Mouse (Mus musculus): ENCODE measurements at regions not wholly inside any gene's neighbourhood (a gene's known extent, or its start where the extent isn't known, plus 50 kb on each side); places are given as distances from the start of the nearest gene placed in this dataset.

DNA sequence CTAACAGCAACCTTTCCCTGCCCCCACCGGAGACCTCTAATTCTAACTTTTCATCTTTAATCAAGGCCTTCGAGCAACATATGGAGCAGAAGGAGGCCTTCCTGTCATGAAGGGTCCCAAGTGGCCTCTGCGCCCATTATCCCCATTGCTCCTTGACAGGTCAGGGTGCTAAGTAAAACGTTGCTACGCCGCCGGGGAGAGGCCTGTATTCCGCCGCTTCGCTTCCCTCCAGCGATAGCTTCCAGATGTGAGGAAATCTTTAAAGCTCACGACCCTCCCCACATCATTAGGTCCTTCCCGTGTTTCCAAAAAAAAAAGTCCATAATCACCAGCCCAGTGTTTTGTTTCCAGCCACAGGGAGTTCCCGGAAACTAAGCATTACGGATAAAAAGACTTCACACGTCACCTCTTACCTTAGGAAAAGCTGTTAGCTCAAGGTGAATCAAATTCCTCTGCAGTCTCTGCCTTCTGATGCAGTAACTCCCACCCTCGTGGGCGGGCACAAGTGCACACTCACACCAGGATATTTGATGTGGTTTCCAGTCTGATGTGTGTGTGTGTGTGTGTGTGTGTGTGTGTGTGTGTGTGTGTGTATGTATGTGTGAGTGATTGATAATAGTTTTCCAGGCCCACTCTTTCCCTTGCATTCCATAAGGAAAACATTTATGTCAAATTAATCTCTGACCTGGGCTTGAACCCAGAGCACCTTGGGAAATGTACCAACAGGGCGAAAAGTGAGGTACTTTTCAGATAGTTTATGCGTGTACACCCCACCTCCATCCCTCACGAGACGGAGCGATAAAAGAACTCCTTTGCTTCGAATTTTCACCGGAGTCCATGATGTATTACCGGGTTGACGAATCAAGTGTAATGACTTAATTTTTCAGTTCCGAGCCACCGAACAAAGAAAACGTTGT is 107.5 kb downstream of the Gm45692 start:
- ATAC-seq, result no peak

DNA sequence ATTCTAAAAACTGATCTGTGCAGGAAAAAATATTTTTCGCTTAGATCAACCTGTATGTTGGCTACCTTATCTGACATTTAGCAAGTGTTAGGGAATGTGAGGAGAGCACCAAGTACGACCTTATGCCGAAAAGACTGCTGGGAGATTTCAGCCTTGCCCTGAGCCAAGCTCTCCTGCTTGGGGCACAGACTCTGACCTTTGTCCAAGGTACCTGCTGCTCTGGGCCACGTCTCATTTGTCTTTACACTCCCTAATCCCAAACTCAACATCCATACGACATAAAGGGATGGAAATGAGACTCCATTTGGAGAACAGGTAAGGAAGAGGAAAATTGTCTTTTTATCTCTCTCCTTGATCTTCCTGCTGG is 108.2 kb downstream of the Gm45692 start:
- no peak for ATAC-seq

DNA sequence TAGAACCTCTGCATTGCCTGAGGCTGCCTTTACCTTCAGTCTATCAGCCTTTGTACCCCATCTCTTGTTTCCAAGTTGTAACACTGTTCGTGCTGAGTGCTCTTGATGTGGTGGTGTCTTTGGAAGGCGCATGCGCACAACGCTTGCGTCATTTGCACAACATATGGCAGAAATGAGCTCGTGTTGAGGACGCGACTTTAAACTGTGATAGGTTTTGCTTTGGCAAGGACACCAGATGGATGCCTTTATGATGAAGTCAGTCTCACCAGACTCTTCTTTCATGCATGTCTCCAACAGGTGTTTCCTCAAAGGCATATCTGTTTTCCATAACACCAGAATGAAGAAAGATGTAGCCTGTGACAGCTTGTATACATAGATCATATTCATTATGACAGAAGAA is 110.2 kb downstream of the Gm45692 start:
- no peak for ATAC-seq

DNA sequence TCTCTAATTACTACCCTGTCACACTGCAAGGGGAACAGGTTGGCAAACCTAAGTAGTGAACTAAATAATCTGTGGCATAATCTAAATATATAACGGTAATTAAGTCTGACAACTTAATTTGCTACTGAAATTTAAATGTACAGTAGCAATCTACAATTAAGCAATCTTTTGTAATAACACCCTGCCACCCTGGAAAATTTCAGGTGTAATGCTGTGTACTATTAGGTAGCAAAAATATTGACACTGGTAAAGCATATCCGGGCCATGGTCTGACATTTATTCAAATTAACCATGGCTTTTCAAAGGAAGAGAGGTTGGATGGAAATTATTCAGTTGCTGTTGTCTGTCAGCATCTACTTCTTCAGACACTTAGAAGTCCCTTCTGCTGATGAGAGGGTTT is 119.7 kb downstream of the Gm45692 start:
- no peak for ATAC-seq

DNA sequence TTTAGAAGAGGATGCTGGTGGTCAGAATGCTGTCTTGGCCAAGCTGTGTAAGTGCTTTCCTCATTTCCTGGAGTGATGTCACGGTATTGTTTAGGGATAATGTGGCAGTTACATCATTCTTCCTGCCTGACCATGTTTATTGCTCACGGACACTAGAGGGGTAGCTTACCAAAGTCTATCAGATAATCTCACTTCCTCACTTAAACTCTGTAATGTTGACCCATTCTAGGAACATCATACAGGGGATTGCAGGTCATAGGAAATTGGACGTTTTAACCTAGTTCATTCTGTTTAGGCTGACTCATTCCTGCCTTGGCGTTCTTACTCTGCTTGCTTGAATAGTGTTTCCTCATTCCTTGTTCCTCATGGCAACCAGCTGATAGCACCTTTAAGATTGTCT is 120.3 kb downstream of the Gm45692 start:
- no peak for ATAC-seq

DNA sequence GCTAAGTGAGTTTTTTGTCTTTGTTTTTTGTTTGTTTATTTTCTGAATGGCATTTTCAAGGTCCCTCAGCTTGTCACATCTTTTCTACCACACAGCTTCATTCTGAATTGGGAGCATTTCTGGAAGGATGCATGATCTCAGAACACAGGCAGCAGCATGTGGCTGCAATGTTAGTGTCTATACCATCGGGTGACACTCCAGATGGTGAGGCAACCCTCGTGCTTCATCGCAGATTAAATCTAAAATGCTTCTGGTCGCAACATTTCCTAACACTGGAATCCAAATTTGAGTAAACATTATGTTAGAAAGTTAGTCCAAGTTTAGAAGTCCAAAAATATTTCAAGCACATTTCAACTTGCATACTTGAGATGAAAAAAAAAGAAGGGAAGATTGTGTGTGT is 124.4 kb downstream of the Gm45692 start:
- ATAC-seq, result no peak

DNA sequence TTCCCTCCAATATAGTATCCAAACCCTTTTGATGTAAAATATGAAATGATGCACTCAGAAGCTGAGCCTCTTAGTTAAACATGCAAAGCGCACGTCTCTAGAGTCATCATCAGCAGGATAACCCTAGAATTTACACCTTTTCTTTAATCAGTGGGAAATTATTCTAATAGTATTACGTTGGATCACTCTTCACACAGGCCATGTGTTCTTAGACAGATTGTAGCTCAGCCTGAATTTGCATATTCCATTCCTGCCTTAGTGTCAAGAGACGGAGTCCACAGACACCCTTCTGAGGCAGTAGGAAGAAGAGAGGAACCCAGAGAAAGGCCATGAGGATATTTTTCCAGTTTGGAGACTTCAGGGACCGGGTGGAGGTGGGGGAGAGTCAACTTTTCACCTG is 125.0 kb downstream of the Gm45692 start:
- no peak for ATAC-seq

DNA sequence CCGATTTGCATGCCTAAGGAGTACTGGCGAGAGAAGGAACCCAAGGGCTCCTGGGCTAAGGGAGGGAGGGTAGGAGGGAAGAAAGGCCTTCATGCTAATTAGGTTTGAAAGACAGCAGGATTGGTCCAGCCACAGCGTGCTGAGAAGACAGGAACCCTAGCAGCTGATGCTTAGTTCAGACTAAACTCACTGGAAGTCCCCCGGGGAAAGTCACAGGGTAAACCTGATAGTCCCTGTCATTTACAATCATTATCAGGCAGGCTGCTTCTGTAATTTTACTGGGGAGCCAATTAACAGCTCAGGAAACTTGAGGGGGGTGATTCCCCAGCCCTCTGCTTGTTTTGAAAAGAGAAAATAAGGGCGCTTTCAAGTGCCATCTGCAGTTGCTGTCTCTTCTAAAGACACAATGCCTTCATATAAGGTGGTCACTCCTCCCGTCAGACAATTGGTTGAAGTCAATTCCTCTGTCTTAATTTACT is 135.9 kb downstream of the Gm45692 start:
- ATAC-seq, result peak; percentile 58

DNA sequence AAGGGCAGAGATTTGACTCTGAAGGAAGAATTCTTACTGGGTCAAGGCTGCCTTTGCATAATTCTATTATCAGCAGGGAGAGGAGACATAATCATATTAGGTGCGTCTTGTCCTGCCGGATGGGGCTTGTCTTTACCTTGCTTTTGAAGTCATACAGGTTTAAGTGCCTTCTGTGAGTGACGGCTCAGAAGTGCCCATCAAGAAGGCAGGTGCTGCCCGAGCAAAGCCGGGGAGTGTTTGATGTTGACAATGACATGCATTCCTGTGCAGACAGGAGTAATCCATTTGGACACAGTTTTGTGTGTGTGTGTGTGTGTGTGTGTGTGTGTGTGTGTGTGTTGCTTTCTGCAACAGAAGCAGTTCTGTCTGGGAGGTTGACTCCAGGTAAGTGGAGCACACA is 141.0 kb downstream of the Gm45692 start:
- ATAC-seq, result no peak

DNA sequence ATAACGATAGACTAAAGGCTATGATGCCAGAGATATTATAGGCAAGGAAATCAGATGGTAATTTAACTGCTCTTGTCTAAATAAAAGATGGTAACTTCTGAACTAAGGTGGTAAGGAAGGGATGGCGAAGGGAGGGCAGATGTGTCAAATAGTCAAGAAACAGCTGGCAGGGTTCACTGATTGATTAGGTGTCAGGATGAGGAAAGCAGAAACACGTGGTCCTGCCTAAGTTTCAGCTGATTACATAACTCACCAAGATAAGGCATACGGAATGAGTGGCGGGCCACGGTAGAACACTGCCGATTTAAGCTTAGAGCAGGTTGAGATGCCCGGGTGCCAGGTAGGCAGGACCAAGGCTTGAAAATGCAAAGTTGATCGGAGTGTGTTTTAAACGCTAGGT is 143.2 kb downstream of the Gm45692 start:
- ATAC-seq, result no peak

DNA sequence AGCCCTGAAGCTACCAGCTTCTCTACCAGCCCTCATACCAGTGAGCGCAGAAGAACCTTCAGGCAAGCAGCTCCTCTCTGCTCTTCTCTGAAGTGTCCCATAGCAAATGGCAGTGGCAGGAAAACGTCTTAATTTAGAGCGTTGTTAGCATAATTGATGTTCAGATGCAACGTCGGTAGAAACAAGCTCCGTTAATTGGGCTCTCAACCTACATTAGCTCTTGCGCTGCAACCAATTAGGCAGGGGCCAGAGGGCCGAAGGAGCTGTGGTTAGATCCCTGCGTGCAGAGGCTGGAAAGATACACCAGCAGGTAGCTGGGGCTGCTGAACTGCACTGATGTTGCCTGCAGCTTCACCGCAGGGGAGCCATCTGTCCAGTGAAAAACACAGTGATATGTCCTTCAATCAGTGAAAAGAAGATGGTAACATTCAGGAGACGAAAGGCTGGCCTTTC is 145.6 kb downstream of the Gm45692 start:
- no peak for ATAC-seq

DNA sequence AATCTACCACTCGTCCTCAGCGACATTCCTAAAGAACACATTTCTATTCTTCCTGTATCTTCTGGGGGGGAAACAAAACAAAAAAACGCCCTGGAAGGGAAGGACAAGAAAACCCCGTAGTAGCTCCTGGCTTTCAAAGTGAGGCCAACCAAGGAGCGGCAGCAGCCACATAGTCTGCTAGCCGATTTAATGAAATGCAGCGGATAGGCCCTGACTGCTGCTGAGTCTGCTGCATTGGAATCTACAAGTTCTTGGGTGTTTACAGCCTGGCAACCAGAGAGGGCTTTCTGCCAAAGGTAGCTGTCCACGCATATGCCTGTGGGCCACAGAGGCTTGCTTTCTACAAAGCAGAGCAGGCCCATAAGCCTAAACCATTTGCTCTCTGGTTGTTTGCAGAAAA is 146.0 kb downstream of the Gm45692 start:
- no peak for ATAC-seq

DNA sequence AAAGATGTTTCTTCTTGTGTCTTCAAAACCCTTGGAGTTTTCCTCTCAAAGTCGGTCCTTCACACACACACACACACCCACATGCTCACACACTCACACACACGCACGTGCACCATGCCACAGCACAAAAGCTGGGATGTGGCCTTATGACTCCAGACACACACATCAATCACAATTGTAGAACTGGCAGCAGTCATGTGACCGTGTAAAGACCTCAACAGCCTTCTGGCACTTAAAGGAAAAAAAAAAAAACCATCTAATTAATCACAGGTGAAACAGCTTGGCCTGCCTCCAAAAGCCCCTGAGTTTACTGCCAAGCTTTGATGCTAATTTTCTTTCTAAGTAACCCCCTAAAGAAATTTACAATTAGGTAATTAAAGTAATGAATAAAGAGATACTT is 147.1 kb downstream of the Gm45692 start:
- no peak for ATAC-seq

DNA sequence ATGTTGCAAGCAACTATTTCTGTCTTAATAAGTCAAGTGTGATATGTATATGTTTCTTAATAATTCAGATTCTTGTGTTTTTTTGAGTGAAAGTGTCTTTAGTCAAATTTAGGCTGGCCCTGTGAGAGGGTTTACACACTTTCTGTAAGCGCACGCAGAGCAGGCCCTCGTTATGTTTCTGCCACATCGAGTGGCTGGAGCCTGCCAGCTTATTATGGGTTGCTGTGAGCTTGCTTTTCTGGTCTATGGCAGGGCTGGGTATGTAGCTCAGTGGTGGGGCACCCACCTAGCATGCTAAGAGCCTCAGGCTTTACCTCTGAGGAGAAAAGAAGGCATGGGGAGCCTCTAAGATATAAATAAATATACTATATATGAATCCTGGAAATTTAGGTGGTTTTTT is 148.2 kb downstream of the Gm45692 start:
- ATAC-seq, result no peak

DNA sequence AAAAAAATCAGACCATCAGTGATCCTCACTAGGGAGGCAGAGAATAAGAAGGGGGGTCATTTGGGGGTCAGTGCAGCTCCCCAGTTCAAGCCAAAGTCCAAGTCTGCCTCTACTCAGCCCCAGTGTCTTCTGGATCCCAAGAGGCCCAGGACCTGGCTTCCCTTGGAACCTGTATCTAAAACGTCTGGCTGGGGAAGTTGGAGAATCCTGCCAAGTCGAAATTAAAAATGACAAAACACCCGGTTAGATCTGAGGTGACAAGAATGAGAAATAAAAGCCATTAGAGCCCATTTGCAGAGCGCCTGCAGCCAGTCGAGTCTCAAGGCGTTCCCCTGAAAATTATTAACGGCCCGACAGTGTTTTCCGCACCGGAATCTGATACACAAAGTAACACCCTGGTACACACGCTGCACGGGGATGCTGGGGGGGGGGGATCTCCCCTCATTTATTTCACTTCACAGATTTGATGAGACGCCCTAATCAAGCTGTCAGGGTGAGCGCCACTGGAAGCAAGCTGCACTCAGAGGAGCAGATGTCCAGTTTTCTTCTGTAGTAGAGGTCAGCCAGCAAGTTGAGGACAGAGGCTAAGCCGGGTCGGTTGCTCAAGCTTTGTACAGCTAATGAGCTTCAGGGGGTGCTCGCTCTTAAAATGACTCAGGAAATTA is 149.5 kb downstream of the Gm45692 start:
- no peak for ATAC-seq

DNA sequence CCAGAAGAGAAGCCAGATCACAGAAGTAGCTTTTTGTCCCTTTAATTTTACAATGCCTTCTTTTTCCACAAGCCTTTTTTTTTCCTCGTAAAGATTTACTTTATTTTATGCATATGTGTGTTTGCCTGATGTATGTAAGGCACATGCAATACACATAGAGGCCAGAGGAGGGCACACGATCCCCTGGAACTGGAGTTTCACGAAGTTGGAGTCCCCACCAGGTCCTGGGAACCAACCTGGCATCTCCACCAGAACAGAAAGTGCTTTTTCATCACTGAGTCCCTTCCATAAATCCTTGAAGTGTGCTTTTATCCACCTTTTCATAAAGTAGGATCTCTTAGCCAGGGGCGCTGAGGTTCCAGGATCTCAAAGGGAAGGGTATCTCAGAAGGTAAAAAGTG is 152.8 kb downstream of the Gm45692 start:
- ATAC-seq, result no peak

DNA sequence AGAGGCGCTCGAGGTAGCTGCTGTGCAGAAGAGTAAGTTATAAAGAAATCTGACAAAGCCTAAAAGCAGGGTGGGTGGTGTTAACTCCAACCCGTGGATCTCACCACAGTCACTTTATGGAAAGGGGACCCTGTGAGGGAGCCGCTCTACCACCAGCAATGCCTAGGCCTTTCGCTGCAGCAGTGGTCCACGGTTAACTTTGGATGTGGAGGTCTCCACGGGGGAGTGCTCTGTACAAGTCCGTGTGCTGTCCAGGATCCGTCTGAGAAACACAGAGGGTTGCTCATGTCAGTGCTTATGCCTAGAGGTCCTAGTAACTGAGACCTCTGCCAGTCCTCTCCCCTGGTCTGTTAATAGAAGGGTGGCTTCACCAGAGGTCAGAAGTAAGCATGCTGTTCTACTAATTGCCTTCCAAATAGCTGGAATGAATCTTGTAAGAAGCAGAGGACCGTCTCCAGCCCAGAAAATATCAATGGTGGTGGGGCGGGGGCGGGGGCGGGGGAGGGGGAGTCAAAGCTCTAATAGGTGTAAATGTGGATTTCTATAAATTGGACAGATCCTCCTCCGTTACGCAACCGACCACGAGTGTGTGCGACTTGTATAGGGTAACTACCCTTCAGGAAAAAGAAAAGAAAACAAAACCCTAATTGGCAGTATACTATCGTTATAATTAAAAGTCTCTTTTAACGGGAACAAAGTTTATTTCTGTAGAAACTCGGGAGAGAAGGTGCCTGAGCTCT is 153.5 kb downstream of the Gm45692 start:
- no peak for ATAC-seq

DNA sequence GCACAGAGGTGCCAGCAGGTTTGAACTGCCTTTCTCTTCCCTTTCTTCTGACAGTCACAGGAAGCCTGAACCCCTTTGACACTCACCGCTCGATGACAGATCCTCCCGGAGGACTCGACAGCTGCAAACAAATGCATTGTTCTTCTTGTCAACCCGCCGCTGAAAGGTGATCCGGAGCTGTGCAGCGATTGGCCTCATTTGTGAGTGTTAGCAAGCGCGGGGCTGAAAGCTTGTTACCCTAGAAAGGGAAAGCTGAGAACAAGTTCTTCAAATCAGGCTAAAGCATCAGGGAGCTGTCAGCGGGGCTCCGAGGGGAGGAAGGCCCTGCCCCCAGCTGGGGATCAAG is 154.1 kb downstream of the Gm45692 start:
- no peak for ATAC-seq

DNA sequence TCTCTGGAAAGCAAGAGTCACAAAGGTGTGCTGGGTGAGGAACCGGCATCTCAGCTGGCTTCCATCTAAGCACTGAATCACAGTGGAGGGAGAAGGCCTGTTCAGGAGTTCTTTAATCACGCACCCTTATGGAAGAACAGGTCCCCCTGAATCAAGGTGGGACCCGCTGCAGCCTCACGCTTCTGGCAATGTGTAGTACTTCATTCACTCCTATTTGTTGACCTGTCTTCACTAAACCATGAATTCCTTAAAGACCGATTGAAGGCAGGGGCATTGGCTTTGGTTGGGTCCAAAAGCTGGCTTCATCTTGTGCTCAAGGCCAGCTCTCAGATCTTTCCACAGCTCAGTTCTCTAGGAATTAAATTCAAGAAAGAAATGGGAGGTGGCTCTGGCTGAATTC is 154.5 kb downstream of the Gm45692 start:
- no peak for ATAC-seq

DNA sequence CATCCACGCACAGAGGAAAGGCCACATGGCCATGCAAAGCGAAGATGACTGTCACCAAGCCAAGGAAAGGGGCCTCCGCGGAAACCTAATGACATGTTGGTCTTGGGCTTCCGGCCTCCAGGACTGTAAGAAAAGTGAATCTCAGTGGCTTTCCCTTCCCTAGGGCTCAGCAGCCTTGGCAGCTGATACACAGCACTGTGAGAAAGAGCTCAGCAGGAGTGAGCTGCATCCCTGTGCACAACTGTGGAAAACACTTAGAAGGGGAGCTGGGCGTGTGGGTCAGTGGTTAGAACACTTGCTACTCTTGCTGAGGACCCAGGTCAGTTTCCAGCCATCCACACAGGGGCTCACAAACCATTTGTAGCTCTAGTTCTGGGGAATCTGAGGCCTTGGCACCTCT is 155.1 kb downstream of the Gm45692 start:
- ATAC-seq, result no peak

DNA sequence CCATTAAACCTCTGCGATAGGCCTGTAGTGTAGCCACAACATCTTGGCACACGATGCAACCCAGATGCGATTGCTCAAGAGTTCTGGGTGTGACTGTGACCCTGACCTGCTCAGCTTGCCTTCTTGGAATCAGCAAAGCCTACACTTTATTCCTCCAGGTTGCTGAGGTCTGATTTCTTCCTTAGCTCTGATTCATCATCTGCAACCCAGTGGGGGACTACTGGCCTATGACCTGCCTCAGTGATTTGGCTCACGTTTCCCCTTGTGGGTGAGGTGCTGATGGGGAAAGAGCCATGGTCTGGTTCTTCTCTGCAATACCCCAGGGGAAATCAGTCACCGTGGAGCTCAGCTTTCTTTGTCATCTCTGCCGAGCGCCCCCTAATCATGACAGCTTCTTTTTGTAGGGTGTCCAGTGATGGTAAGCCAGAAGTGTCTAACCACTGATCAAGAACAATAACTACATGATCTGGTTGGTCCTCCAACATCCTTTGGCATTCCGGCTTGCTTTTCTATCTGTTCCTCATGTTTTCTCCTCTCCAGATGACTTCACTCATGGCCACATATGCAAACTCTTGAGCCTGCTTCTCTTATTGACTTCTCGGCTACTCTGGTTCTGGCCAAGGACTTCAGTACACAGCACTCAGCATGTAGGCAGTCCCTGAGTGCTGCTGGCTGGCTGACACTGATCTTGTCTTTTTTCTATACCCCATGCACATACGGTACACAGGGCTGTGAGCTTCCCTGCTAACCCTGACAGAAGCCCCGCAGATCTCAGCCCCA is 163.0 kb downstream of the Gm45692 start:
- ATAC-seq, result no peak

DNA sequence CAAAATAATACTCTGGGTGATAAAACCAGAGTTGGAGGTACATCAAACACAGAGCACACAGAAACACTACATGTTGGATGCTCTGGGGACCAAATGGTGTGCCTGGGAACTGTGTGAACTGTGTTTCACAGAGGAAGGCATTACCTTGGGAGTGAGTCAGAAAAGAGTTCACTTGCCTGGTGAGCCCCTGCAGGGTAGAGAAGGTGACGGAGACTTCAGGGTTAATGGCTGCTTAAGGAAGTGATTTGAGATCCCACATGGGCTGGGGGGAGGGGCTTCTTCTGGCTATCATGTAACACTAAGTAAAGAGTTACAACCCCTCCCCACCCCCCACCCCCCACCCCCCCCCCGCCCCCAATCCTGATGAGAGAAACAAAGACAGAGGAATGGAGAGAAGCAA is 164.6 kb downstream of the Gm45692 start:
- ATAC-seq, result no peak

DNA sequence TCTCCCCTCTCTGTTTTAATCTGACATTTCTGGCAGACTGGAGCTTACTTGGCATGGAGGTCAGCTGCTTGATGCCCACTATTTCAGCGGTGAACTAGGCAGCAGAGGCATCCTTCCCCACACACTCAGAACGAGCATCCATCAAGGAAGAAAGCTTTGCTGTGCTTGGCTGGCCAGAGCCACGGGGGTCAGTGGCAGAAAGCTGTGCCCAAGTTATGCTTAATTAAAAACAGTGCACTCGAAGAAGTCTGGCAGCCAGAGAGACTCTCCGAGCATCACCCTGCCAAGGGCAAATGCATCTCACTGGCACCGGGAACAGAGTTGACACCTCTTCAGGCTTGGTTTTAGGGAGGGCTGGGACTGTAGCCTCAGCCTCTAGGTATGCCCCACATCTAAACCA is 168.3 kb downstream of the Gm45692 start:
- ATAC-seq, result no peak

All from CD4-positive, CD25-positive, alpha-beta regulatory T cell, adult 4 months (primary cell).